Mouse (Mus musculus) liver, embryonic 14.5 days (tissue): ENCODE results near the gene Gpat2. TPM values are rescaled to one million over a fixed set of nuclear protein-coding genes. Genes with fewer than 3 reads are reported as not detected.

Experiments
- ATAC-seq: fragments of 200-750 bp; cut with Nextera tagmentation; 2 replicates; pipeline ENCODE4 v1.8.0; 2017; ENCODE audit warnings: moderate number of reproducible peaks, mild to moderate bottlenecking, moderate library complexity; ENCODE audit not compliant: insufficient read depth
- DNase-seq, 3 experiments: peaks; one replicate each; pipeline ENCODE4 v3.0.0-alpha.2; 2012 to 2013; ENCODE audit warnings: low read depth in 3 of 3, low spot score in 3 of 3
- H3K27ac ChIP-seq: fragments of 300-500 bp; sonication (generic); 2 replicates; pipeline ENCODE4 v1.5.1; 2014; ENCODE audit warnings: moderate library complexity, mild to moderate bottlenecking, control low read depth, inconsistent platforms
- H3K27me3 ChIP-seq: fragments of 300-500 bp; sonication (generic); 2 replicates; pipeline ENCODE4 v1.6.1; 2014; ENCODE audit warnings: mild to moderate bottlenecking, low read length, moderate library complexity; ENCODE audit not compliant: control insufficient read depth, insufficient read depth
- H3K36me3 ChIP-seq: fragments of 300-500 bp; sonication (generic); replicated peaks from 2 replicates; pipeline ENCODE4 v1.6.1; 2014; ENCODE audit warnings: low read depth; ENCODE audit not compliant: control insufficient read depth, insufficient read depth
- H3K4me1 ChIP-seq, 2 experiments: fragments of 200-500 bp in 1 of 2; fragments of 300-500 bp in 1 of 2; sonication (generic) in 1 of 2; replicated peaks; 2 replicates each; pipeline ENCODE4 v1.6.1; 2012 to 2014; ENCODE audit warnings: antibody characterized with exemption in 1 of 2, inconsistent platforms in 1 of 2, low read length in 1 of 2; ENCODE audit not compliant: control insufficient read depth in 2 of 2, insufficient read depth in 2 of 2
- H3K4me2 ChIP-seq: fragments of 300-500 bp; sonication (generic); 2 replicates; pipeline ENCODE4 v1.6.1; 2014; ENCODE audit warnings: low read depth, mild to moderate bottlenecking, control low read depth, moderate library complexity
- H3K4me3 ChIP-seq, 2 experiments: fragments of 200-500 bp in 1 of 2; fragments of 300-500 bp in 1 of 2; sonication (generic) in 1 of 2; 2 replicates each; pipeline ENCODE4 v1.5.1; 2012 to 2014; ENCODE audit warnings: low read depth in 2 of 2, low read length in 2 of 2, mild to moderate bottlenecking in 2 of 2, control low read depth in 1 of 2, inconsistent platforms in 1 of 2, moderate library complexity in 1 of 2; ENCODE audit not compliant: insufficient read depth in 1 of 2
- H3K9ac ChIP-seq: fragments of 300-500 bp; sonication (generic); replicated peaks from 2 replicates; pipeline ENCODE4 v1.6.1; 2014; ENCODE audit warnings: mild to moderate bottlenecking, control low read depth, moderate library complexity
- H3K9me3 ChIP-seq: fragments of 300-500 bp; sonication (generic); 2 replicates; pipeline ENCODE4 v1.6.1; 2016; ENCODE audit warnings: low read length, mixed read lengths; ENCODE audit not compliant: control insufficient read depth
- CTCF ChIP-seq: IDR thresholded peaks from 2 replicates; pipeline ENCODE4 v1.5.1; 2016; ENCODE audit warnings: antibody characterized with exemption, low read depth, control low read depth
- EP300 ChIP-seq: IDR thresholded peaks from 2 replicates; pipeline ENCODE4 v1.6.1; 2016; ENCODE audit warnings: antibody characterized with exemption, low read depth
- WGBS: fragments of 180-500 bp; shearing (Covaris S2); extraction: QIAGEN DNeasy Blood & Tissue Kit; methylation state at CpG from one replicate; pipeline ENCODE4 v1.1.7; 2014; ENCODE audit not compliant: insufficient replicate concordance; 5-methylcytosine and 5-hydroxymethylcytosine counted together
- polyA plus RNA-seq, 2 experiments: library from polyadenylated mRNA; depleted of rRNA in 1 of 2; stranded (reverse) in 1 of 2; unstranded in 1 of 2; fragments of >200 nt; fragmentation: Nextera tagmentation in 1 of 2; extraction: Ambion mirVana in 1 of 2; gene quantifications; 2 replicates each; pipeline versions ENCODE4 v1.2.1 to v1.2.3; 2012 to 2014

Gpat2 gene
- polyA plus RNA-seq, 2 experiments: 0.26 to 0.33 TPM

DNA sequence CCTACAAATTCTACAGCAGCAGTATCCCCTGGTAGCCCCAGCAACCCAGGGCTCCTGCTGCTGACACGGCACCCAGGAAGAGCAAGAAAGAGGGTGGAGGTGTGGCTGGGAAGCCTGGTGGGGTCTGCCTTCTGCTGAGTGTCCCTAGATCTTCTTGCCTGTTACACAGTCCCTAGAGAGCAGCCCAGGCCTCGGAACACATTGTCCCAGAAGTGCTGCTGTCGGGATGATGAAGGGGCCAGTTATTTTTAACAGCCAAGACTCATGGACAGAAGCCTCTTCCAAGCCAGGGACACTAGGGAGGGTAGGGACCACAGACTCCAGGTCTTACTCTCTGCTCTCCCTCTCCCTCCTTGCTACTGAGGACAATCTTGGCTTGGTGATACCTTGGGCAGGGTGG, 45.7 kb upstream of the Gpat2 start:
- no peak overlapping the region for H3K9ac ChIP-seq
- H3K36me3 ChIP-seq: no peaks in the 10 kb centered on the region
- no peaks in the 10 kb centered on the region for H3K27me3 ChIP-seq
- no peak for ATAC-seq
- H3K27ac ChIP-seq: no peak overlapping the region
- no peaks in the 10 kb centered on the region for H3K9me3 ChIP-seq
- no peak for TF ChIP-seq EP300
- TF ChIP-seq CTCF: no peak
- H3K4me2 ChIP-seq: no peak overlapping the region
- no peak for DNase-seq
- peaks cover 22 to 45% of the 10 kb centered on the region in 2 experiments for H3K4me1 ChIP-seq
- WGBS: 80% methylated on average over 3 of the region's 3 CpGs
- H3K4me3 ChIP-seq: no peak overlapping the region

DNA sequence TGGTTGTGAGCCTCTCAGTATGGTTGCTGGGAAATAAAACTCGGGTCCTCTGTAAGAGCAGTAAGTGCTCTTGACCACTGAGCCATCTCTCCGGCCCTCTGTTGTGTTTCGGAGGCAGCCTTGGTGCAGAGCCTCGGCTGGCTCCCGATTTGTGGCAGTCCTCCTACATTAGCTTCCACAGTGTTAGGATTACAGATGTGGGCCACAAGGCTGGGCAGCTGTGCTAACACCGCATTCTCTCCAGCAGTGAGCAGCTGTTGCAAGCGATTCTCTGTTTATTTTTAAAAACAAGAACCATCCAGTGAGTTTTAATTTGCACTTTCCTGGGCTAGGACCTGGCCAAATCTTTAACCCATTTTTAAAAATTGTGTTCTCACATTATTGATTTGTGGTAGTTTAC, 41.1 kb upstream of the Gpat2 start:
- H3K27ac ChIP-seq: no peak overlapping the region
- no peaks in the 10 kb centered on the region for H3K36me3 ChIP-seq
- H3K4me2 ChIP-seq: no peak overlapping the region
- ATAC-seq (no peak), DNase-seq (no peak)
- no peaks in the 10 kb centered on the region for H3K9me3 ChIP-seq
- TF ChIP-seq CTCF: no peak
- TF ChIP-seq EP300: no peak
- 0 out of 4 replicates have a peak, but pooled peaks cover 0 to 3% of the 10 kb centered on the region in 2 experiments for H3K4me1 ChIP-seq
- no peaks in the 10 kb centered on the region for H3K27me3 ChIP-seq
- H3K4me3 ChIP-seq: no peak overlapping the region
- H3K9ac ChIP-seq: no peak overlapping the region
- WGBS: 70% methylated on average over 7 of the region's 7 CpGs

DNA sequence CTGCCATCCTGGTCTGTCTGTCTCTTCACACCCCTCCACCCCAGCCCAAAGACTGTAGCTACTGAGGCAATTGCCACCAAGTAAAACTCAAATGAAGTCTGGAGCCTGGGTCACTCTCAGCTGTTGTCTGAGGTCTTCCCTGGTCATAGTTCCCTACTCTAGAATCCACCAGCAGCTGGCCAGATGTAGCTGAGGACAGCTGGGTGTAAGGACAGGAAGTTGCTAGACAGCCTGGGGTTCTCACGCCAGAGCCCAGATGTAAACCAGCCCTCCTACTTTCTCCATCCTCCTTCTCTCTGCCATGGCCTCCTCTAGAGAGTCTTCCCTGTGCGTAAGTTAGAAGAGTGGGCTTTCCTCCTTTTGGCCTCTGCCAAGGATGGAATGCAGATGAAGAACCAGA, 37.5 kb upstream of the Gpat2 start:
- Histone ChIP-seq H3K4me1 (0 out of 4 replicates have a peak, but pooled peaks cover 0 to 2% of the 10 kb centered on the region in 2 experiments), H3K4me2 (no peak overlapping the region), H3K9me3 (no peaks in the 10 kb centered on the region), H3K36me3 (no peaks in the 10 kb centered on the region), H3K9ac (no peak overlapping the region), H3K27me3 (no peaks in the 10 kb centered on the region), H3K4me3 (no peak overlapping the region), H3K27ac (no peak overlapping the region)
- DNase-seq (no peak), ATAC-seq (no peak)
- 65% methylated on average over 2 of the region's 2 CpGs for WGBS
- TF ChIP-seq CTCF (no peak), EP300 (no peak)

DNA sequence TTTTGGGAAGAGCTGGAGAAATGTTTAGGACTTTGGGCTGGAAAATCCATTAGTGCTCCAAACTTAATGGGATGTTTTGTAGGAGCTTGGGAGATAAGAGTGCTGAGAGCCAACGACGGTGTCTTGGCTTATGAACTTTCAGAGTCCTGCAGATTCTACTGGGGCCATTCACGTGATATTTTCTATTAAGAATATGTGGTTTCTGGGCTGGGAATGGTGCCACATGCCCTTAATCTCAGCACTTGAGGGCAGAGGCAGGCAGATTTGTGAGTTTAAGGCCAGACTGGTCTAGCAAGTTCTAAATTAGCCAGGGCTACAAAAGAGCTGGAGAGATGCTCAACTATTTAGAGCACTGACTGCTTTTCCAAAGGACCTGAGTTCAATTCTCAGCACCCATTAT, 34.6 kb upstream of the Gpat2 start:
- no peak for ATAC-seq
- TF ChIP-seq CTCF (no peak), EP300 (no peak)
- H3K27ac ChIP-seq: no peak overlapping the region
- no peak overlapping the region for H3K9ac ChIP-seq
- WGBS: 66% methylated on average over 3 of the region's 3 CpGs
- H3K4me3 ChIP-seq: no peak overlapping the region
- no peaks in the 10 kb centered on the region for H3K9me3 ChIP-seq
- no peak overlapping the region for H3K4me2 ChIP-seq
- no peak for DNase-seq
- no peaks in the 10 kb centered on the region for H3K36me3 ChIP-seq
- no peaks in the 10 kb centered on the region for H3K27me3 ChIP-seq
- H3K4me1 ChIP-seq: 0 out of 4 replicates have a peak, but pooled peaks cover 0 to 2% of the 10 kb centered on the region in 2 experiments

DNA sequence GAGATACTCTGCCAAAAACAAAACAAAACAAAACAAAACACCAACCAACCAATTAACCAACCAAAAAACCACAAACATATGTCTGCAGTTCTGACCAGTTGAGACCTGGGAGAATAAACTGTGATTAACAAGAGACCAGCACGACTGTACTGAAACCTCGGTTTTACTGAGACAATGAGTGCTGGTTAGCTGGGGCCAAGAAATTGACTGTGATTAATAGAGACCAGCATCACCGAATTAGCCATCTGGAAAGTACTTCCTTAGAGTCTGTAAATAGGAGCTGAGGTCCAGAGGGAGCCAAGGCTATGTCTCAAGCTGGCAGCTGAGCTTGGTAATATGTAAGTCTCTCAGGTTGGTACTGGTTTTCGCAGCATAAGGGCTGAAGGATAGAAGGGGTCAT, 34.2 kb upstream of the Gpat2 start:
- no peaks in the 10 kb centered on the region for H3K36me3 ChIP-seq
- WGBS: 58% methylated on average over 4 of the region's 4 CpGs

More for the DNA sequence above, 34.2 kb upstream of the Gpat2 start:
- Histone ChIP-seq H3K4me2 (no peak overlapping the region), H3K9ac (no peak overlapping the region), H3K4me3 (no peak overlapping the region), H3K9me3 (no peaks in the 10 kb centered on the region), H3K27ac (no peak overlapping the region), H3K27me3 (no peaks in the 10 kb centered on the region), H3K4me1 (0 out of 4 replicates have a peak, but pooled peaks cover 0 to 2% of the 10 kb centered on the region in 2 experiments)
- ATAC-seq (no peak), DNase-seq (no peak)
- TF ChIP-seq EP300: no peak
